Mouse (Mus musculus) cerebellum, adult 11-12 months (tissue): ENCODE results near the gene Polk.

ENCODE experiments used
- DNase-seq: peaks from one replicate; pipeline ENCODE4 v3.0.0; 2022

Gene Polk

GRCm38 (mm10) chr13:96458606-96459005 is 83.8 kb downstream of the Polk start:
- DNase-seq: no peak

GRCm38 (mm10) chr13:96458018-96458417 is 84.4 kb downstream of the Polk start:
- no peak for DNase-seq

GRCm38 (mm10) chr13:96457566-96457965 is 84.8 kb downstream of the Polk start:
- DNase-seq: no peak

DNA sequence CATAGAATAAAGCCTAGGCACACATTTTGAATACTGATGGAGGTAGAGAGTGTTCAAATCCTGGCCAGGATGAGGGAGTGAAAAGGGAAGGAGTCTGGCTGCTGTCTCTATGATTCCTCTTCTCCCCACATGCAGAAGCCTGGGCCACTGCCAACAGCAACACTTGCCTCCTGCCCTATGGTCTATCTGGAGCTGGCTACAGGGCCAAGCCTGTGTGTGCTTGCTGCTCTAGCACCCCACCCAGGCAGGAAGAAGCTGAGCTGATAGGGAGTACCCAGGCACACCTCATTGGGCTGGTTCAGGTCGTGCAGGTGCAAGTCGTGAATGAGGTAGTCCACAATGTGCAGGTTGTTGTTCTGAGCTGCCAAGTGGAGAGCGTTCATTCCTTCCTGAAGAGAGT is 88.1 kb downstream of the Polk start:
- no peak for DNase-seq

- DNase-seq: no peak
Observed at GRCm38 (mm10) chr13:96452621-96453020, 89.8 kb downstream of the Polk start.

DNA sequence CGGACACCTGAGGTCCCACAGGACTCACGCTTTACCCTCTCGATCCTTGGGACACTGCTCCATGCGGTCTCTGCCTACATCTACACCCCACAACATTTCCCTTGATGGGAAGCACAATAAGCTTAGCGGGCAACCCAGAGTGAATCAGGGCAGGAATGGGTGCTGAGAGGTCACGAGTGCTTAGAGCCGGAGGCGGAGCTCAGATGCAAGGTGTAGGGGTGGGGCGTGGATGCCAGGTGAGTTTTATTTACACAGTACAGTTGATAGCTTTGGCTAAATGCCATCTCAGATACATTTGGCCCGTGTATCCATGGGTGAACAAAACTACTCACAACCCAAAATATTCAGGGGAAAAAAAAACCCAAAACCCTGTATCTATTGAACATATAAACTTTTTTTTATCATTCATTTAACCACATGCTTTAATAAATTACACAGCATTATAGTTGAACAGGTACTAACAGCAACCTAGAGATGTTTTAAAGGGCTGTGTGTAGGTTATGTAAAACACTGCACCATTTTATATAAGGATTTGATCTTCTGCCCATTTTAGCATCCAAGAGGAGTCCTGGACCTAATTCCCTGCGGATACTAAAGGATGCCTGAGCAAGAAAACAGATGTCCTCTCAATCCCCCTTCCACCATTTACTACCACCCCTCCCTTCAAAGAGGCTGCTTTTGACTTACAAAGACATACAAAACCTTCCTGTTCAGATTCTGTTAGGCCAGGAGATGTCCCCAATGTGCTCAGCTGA is 90.8 kb downstream of the Polk start:
- DNase-seq: no peak

GRCm38 (mm10) chr13:96450869-96451268 is 91.5 kb downstream of the Polk start:
- no peak for DNase-seq

DNA sequence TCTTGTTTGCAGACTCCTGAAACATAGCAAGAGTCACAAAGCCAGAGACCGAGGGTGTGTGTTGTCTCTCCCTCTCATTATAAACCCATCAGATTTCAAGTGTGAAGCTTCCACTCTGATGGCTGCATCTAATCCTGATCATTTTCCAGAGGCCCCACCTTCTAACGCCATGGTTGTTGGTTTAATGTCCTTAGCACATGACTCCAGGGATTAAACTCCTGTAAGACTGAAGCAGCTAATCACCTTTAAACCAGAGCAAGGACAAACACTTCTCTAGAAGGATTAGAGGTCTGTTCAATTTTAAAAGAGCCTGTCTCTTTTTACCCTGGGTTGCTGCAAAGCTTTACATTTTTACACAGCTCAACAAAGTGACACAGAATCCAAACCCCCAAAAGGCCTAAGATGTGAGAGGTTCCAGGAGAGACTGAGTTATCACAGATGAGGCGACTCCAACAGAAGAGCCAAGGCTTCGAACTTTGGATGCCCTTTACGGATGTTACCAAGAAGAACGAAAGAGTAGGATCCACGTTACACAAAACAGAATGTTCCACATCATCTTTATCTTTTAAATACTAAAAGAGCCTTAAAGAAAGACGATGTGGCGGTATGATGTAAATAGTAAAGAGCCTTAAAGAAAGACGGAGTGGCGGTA is 92.0 kb downstream of the Polk start:
- DNase-seq: no peak

DNA sequence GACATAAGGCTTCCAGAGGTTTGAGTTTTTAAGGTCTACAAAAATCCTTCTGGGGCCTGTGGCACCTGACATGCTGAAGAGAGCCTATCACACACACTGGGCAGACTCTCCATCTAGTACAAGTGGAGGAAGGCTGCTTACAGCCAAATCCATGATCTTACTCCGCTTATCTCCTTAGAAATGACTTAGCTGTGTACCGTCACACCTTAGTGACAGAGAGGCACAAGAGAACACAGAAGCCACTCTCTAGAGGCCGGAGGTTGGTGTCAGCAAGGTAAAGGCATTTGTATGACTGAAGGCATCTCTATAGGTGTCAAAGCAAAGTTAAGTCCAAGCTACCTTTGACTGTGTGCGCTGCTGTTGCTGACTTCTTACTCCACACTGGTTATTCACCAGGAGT is 101.9 kb downstream of the Polk start:
- DNase-seq: no peak

DNA sequence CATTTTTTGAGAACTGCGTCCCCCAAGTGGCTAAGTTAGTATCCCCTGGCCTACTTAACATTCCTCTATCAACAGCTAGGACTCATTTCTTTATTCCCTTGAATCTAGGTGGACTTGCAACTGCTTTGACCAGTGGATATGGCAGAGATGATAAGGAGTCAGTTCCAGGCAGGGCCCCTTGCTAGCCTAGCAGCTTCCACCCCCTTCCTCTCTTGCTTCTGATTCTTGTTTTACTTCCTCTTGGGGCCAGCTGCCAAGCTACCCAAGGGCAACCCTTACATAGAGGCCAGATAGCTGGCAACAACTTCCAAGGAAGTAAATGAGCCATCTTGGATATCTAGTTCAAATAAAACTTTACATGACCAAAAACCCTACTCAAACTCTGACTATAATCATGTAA is 105.5 kb downstream of the Polk start:
- no peak for DNase-seq

DNA sequence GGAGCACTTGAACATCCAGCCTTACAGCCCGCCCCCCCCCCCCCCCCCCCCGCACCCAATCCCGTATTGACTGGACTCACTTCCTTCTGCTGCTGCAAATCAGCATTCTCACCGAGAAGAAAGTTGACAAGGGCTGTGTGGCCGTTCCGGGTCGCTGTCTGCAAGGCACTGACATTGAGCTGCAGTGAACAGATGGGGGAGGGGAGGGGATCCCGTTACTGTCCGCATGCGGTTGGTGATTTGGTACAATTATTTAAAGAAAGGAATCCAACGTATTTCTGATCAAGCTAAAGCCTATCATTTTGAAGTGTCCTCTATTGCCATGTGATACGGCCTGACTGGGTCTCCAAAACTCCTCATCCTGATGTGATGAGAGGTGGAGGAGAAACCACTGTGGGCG is 106.6 kb downstream of the Polk start:
- no peak for DNase-seq

GRCm38 (mm10) chr13:96434899-96435331 is 107.5 kb downstream of the Polk start:
- DNase-seq: no peak

DNA sequence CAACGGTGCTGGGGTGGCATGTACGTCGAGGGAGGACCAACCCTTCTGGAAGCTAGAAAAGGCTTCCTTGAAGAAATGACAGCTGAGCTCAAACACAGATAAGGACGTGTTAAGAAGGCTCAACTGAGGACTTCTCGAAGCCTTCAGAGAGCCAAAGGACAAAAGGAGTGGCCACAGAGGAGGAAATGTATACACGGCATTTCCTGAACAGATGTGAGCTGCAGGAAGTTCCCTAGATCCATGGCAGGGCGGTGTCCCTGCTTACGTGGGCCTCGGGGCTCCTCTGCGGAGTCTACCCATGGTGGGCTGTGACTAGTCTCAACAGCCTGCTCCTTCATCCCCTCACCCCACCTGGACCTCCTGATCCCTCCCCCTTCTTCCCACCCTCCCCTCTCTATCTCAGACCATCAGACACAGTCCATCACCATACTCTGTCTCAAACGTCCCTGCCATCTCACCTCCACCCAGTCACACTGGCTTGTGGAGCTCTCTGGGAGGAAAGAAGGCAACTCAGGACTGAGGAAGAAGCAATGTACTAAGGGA is 108.7 kb downstream of the Polk start:
- DNase-seq: no peak

DNA sequence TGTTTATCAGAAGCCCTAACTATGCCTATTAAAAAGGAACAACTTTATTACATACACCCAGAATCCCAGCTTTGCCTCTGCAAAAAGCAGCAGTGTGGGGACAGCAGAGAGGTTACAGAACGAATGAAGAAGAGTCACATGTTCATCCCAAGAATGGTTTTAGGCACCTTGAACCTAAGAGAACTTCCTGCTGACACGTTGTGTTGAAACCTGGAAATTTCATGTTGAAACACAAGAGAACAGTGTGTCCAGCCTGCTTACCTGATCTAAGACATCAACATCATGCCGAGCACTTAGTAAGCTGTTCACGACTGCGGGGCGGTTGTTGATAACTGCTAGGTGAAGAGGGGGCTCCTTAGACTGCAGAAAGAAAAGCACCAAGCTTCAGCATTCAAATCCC is 109.3 kb downstream of the Polk start:
- no peak for DNase-seq

DNA sequence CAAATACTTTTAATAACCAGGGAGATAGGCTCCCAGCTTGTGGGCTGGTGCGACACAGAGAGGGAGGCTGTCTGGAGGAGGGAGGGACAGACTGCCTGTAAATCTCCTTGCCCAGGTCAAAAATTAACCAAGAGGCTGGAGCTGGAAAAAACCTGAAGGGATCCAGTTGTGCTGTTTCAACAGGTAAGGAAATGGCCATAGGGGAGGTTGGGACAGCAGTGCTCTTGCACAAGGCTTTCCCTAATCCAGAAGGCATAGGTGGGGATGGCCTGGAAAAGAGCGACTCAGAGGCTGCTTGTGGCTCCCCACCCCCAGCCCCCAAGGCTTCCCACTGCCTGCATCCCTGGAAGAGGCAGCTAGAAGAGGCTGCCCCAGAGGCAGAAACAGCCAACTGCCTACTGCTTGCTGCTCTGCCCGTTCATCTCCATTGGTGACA is 110.0 kb downstream of the Polk start:
- no peak for DNase-seq

GRCm38 (mm10) chr13:96431595-96432156 is 110.7 kb downstream of the Polk start:
- DNase-seq: peak; percentile 63
